Mouse (Mus musculus) natural killer cell, adult 2 months (primary cell): Measurements from ENCODE around the gene BC117090.
"Not testable (repeated sequence)": the region's sequence is repeated elsewhere in the genome, so short reads cannot be mapped to it uniquely, and the experiment has no call there.

Experiments
- DNase-seq, 2 experiments: peaks; one replicate each; pipeline ENCODE4 v3.0.0; 2022; ENCODE audit warnings: low spot score in 2 of 2

BC117090 gene

GRCm38 (mm10) chr16:36334232-36334631 is at the start of gene BC117090:
TSS of gene BC117090 (minus strand) at chr16:36334332.
- no peak for DNase-seq

DNA sequence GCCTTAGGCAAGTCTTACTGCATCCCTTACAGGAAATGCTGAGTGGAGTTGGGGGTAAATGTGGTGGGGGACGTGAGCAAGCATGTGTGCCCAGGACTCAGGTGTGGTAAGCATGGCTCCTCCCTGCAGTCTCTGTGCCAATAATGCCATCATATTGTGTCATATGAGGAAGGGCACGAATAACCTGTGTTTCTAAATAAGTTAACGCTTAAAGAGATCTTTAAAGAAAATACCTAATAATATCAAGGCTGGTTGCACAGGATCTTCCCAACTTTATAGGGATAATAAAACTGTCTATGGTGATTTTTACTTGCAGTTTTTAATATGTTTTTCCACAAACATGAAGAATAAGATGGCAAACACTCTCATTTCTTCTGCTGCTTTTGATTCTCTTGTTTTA is 33.5 kb upstream of the BC117090 start, which contains the start of gene BC100530:
TSS of gene BC100530 (minus strand) at position 101 of the 400 bp plus-strand sequence.
- DNase-seq = not testable (repeated sequence)

DNA sequence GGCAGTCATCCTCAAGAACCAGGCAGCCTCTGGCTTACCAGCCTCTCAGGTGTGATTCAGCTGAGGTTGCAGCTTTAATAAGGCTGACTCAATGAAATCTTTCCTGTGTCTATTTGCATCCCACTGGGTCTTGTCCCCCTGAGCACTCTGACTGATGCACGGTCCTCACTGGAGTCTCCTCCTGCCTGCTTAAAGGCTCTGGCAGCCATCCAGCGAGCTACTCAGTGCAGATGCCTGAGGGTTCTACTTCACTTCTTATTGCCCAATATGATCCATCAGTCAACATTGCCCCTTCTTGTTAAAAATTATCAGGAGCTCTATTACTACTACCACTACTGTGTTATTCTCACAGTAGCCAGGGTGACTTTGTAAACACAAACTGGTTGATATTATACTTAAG is 3.0 kb upstream of the BC117090 start:
- DNase-seq = no peak

DNA sequence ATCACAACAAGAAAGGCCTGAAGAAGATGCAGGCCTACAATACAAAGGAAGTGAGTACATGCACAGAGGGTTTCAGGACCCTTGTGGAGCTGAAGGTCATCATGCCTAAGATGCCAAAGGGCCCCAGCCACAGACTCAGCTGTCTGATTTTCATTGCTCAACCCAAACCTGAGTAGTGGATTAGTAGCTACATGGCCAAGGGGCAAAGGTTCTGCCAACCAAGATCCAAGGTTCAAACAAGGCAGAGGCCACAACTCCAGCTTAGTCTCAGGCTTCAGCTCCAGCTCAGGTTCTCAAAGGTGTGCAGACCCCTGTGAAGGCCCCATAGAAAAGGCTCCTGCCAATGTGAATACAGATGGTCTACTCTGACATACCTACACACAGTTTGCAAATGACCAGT is 14.8 kb downstream of the BC117090 start:
- no peak for DNase-seq

DNA sequence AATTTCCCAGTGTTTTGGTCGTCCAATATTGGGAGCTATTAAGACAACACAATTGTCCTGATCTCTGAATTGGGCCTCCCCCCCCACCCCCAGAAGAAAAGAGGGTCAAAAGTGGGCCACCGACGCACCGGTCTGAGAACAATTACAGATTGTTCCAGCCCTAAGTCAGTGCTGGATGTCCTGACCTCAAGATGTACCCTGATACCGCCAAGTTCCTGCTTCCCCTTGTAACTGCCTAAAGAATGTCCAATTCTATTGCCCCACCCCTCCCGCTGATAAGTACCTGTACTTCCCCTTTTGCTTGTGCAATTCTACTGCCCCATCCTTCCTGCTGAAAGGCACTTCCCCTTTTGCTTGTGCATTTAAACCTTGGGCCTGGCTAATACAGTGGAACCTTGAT is 18.0 kb downstream of the BC117090 start:
- not testable (repeated sequence) for DNase-seq

DNA sequence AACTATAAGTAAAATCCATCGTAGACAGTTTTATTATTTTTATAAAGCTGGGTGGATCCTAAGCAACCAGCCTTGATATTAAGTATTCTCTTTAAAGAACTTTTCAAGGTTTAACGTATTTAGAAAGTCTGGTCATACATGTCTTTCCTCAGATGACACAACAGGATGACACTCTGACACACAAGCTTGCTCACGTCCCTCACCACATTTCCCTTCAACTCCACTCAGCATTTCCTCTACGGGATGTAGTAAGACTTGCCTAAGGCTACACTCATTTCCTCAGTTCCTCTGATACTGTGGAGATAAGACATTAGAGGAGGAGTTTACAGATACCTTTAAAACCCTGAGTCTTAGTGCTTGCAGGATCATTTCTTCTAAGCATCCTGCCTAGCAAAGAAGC is 26.5 kb downstream of the BC117090 start:
- DNase-seq = no peak

DNA sequence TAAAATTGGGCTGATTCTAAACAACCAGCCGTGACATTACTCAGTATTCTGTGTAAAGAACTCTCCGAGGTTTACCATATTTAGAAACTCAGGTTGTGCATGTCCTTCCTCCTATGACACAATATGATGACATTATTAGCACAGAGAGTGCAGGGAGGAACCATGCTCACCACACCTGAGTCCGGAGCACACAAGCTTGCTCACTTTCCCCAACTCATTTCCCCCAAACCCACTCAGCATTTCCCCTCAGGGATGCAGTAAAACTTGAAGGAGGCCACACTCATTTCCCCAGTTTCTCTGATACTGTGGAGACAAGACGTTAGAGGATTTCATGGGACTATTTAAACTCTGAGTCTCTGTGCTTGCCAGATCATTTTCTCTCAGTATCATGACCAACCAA is 45.0 kb downstream of the BC117090 start:
- DNase-seq = no peak

GRCm38 (mm10) chr16:36276796-36277195 is 57.3 kb downstream of the BC117090 start, which contains the start of gene Stfa1:
TSS of gene Stfa1 (plus strand) at chr16:36276951.
- not testable (repeated sequence) for DNase-seq
